Mouse (Mus musculus) spleen, postnatal 4 days (tissue): Measurements from ENCODE around the gene Fstl1.

Experiments used
- DNase-seq, 2 experiments: peaks; one replicate each; pipeline ENCODE4 v3.0.0; 2022; ENCODE audit warnings: low spot score in 2 of 2

Gene Fstl1

DNA sequence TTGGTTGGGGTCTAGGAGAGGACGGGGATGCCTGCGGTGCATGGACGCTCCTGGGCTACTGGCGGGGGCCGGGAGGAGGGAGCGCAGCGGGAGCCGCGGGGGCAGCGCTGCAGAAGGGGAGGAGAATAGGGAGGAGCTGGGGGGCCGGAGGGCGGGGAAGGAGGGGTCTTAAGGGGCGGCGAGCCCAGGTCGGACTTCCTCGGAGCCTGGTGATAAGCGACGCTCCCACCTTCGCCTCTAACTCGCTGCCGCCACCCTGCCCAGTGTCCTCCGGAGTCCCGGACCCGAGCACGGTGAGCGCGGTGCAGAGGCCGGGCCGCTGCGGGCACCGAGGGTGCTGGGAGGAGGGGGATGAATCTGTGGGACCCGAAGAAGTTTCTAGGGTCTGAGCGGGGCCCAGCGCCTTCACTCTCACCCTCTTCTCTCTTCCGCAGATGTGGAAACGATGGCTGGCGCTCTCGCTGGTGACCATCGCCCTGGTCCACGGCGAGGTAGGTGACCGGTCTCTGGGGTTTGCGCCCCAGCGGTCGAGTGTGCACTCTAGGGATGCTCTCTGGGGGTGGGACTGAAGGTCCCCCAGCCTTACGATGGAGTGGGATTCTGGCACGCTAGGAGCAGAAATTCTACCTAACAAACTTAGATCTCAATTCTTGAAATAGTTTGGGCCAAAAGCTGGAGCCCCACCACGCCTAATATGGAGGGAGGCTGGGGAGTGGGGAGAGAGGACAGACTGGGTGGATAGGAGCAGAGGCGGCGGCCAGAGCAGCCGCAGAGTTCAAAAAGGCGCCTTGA lies at the start of gene Fstl1:
Fstl1 (plus strand) TSS at position 14 of the 792 bp plus-strand sequence.
- no peak for DNase-seq

- no peak for DNase-seq
Measured at GRCm38 (mm10) chr16:37728674-37729073, 48.0 kb upstream of the Fstl1 start.

GRCm38 (mm10) chr16:37729381-37730150 lies 47.1 kb upstream of the Fstl1 start:
- DNase-seq = no peak

DNA sequence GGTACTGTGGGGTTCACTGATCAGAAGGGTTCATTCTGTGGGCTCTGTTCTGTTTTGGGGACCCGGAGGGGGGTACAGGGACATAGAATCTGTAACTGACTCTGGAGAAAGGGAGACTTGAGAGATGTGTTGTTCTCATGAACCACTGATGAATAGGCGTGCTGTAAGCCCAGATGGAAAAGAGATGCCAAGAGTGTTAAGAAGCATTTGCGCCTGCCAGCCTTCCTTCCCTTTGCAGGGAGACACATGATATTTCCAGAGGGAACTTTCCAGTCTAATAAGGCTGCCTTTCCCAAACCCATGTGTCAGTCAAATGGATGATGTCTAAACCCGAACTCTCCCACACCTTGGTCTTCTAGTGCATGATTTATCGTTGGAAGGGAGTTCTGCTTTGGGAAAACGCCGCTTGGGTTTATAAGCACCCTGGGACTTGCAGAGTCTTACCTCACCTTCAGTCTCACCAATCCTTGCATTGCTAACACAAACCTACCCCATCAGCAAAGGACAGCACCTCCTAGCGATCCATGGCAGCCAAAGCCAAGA lies 46.3 kb upstream of the Fstl1 start:
- no peak for DNase-seq

- DNase-seq = no peak
Measured at GRCm38 (mm10) chr16:37731431-37731830, 45.2 kb upstream of the Fstl1 start.

DNA sequence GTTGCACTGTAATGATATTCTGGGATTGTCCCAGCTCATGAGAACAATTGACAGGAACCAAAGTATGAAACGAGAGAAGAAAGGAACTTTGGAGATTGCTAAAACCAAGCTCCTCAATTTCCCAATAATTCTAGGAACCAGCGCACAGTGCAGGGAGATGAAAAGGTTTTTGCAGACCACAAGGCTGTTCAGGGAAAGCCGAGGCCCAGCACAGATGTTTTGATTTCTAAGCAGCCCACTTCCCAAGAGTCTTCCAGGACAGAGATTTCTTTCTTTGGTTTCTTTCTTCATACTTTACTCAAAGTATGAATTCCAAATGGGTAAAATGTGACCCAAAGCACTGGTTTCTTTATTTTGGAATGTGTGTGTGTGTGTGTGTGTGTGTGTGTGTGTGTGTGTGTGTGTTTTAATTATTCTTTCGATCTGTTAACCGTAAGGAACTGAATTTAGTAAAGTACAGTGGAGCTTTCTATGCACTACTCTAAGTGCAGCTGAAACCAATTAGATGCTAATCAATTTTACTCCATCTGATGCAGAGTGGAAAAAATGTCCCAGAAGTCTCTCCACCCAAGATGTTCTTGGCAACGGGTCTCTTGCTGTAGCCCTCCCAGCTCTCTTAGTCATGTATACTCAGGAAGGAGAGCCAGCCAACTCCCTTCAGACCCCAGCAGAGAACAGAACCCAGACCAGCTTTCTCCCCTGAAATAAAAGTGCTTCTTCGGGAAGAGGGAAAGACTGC lies 44.5 kb upstream of the Fstl1 start:
- DNase-seq = no peak

DNA sequence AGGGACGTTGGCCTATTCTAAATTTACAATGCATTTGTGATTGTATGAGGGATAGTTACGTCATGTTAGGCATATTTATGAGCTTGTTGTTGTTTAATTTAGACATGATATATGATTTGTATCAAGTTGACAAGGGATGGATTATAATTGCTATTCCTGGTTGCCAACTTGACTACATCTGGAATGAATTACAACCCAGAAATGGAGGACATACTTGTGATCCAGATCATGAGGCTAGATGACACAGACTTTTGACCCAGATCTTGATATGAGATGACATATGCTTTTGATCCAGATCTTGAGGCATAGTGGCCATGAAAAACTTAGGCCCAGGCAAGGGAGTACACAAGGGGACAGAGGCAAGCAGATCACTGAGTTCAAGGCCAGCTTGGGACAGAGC lies 36.6 kb upstream of the Fstl1 start:
- DNase-seq = no peak

- DNase-seq = no peak
Measured at GRCm38 (mm10) chr16:37742266-37742665, 34.4 kb upstream of the Fstl1 start.

- no peak for DNase-seq
Measured at GRCm38 (mm10) chr16:37752876-37753275, 23.8 kb upstream of the Fstl1 start.

- no peak for DNase-seq
Measured at GRCm38 (mm10) chr16:37753809-37754208, 22.9 kb upstream of the Fstl1 start.

DNA sequence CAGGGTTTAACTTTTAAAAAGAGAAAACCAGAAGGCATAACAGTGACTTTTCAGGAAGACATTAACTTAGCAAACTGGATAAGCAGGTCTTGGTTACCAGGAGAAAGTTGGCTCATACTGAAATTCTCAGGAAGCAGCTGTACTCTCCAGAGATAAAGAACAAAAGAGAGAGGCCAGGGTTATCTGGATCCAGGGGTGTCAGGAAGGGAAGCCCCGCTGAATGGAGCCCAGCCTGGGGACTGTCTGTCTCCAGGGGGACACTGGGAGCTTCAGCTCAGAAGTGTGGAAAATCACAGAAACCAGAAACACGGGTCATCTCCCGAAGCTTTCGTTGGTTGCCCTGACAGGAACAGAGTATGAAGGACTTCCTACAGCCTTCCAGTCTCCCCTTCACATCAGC lies 22.2 kb upstream of the Fstl1 start:
- no peak for DNase-seq

DNA sequence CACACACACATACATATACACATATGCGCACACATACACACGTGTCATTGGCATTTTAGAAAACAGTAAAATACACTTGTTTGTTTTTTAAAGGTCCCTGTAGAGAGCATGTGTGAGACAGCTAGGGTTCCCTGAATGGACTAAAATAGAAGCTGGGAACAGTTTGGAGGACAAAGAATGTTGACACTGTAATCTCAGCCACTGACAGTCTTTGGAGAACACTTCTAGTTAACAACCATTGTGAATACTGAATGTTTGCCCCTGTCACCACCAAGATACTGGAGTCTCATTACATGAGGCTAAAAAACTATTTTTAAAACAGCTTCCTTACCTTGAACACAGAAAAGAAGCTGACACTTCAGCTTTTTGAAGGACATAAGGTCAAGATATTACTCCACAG lies 19.4 kb upstream of the Fstl1 start:
- no peak for DNase-seq

GRCm38 (mm10) chr16:37763797-37764196 lies 12.9 kb upstream of the Fstl1 start:
- DNase-seq = no peak

DNA sequence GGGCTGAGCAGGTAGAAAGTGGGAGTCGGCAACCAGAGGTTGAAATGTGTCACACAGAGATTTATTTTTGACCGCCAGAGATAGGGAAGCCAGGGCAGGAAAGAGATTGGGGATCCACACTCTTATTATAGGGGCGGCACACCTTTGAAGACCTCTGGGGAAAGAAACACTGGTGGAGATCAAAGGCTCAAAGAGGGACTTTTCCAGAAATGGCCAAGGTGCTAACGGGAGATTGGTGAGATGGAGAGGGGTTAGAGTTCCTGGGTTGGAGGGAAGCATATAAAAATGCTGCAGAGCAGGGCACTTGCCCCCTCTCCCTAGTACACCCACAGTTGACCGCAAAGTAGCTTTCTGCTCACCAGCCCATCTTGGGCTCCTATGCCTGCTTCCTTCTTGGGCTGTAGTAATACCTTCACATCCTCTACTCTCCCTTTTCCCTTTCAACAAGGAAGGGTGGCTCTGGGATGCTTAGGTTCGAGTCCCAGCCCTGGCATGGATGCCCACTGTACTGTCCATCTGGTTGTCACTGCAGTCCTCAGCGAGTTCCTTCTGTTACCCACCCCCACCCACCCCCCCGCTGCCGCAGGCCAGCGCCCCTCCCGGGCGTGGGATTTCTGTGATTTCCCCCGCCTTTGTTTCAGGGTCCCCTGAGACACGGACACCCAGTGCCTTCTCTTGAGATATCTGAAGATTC lies 360 bp upstream of the Fstl1 start:
- DNase-seq = no peak

- DNase-seq = no peak
Measured at GRCm38 (mm10) chr16:37777796-37778475, 1.3 kb downstream of the Fstl1 start.

GRCm38 (mm10) chr16:37778529-37778928 lies 1.9 kb downstream of the Fstl1 start:
- no peak for DNase-seq

DNA sequence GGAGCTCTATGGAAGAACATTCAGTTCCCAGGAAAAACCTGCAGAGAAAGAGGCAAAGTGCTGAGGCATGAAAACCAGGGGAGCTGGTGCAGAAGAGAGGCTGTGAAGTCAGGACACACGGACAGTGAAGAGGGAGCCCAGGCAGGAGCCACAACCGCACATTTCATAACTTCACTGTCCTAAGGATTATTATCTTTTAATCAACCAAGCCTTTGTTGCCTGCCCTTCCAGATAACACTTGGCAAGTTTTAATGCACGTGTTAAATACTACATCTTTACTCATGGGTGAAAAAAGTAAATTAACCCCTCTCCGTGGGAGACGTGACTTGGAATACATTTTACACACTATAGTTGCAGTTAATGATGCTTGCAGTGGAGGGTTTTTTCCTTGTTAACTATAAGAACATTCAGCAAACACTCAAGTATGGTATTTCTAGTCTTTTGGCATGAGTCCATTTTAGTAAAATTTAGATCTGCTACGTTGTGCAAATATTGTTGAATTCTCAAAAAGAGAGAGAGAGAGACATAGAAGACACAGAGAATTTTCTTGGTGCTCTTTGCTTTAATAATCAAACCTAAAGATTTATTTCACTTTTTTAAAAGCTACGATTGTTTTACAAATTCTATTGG lies 3.1 kb downstream of the Fstl1 start:
- no peak for DNase-seq

DNA sequence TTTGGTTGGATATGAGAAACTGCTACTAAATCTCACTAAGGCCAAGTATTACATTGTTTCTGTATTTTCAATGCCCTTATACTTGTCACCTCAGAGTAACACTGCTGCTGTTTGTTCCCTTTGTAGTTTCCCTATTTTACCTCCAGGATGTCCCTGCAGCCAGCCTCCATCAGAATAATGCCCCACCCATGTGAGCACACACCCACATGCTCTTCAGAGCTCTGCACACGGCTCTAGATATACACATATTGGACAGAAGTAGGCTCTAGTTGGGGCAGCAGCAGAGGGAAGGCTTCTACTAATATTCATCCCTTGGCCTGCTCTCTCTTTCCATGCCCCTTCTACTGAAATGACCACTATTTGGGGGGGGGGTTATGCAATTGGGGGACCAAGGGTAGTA lies 3.7 kb downstream of the Fstl1 start:
- no peak for DNase-seq

GRCm38 (mm10) chr16:37780911-37781310 lies 4.2 kb downstream of the Fstl1 start:
- no peak for DNase-seq

GRCm38 (mm10) chr16:37784526-37784925 lies 7.9 kb downstream of the Fstl1 start:
- no peak for DNase-seq
